Mouse (Mus musculus) mature B cell (primary cell): ENCODE measurements around the gene Vmn1r159.
"Not testable (repeated sequence)": the region's sequence is repeated elsewhere in the genome, so short reads cannot be mapped to it uniquely, and the experiment has no call there.

Experiments used
- in situ Hi-C: fragments of 300-500 bp; cut with MboI; formaldehyde crosslinking; loops from 2 replicates; pipeline ENCODE4 v1.14.3; 2019

The Vmn1r159 gene

DNA sequence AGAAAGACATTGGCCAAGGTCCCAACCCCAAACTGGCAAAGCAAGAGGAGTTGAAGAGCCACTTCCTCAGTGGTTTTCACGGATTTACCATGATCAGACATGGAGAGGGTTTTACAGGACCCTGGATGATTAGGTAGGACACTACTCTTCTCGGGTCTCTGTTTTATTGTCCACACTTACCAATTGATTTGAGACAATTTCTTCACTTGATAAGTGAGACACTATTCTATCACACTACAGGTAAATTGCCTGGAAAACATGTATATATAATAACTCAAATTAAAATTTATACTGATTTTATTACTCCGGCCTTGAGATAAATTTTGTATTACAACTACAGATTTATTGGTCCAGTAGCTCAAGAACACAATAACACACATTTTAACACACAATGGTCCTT, at the start of gene Vmn1r159:
Gene Vmn1r159 (minus strand): TSS at position 101 of the 400 bp plus-strand sequence.
- in situ Hi-C loops, result not testable (repeated sequence)

DNA sequence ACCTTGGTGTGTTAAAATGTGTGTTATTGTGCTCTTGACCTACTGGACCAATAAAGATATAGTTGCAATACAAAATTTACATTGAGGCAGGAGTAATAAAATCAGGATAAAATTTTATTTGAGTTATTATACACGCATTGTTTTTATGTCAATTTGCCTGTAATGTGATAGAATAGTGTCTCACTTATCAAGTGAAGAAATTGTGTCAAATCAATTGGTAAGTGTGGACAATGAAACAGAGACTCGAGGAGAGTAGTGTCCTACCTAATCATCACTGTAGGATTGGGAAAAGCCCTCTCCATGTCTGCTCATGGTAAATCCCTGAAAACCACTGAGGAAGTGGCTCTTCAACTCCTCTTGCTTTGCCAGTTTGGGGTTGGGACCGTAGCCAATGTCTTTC, 27.5 kb upstream of the Vmn1r159 start, which contains the start of gene Vmn1r160:
Gene Vmn1r160 (plus strand): TSS at position 301 of the 400 bp plus-strand sequence.
- in situ Hi-C loops, result not testable (repeated sequence)
